Mouse (Mus musculus) E14TG2a.4 (cell line): ENCODE data around the gene Fat3.
A peak's percentile ranks its signal among the peaks of the same experiment; 100 is the strongest.

Experiments
- H3K27me3 ChIP-seq: 2 replicates; pipeline ENCODE4 v1.6.1; 2014; ENCODE audit warnings: low read length, control low read depth; ENCODE audit not compliant: insufficient read depth
- H3K36me3 ChIP-seq: 2 replicates; pipeline ENCODE4 v1.6.1; 2014; ENCODE audit warnings: low read length, control low read depth; ENCODE audit not compliant: insufficient read depth
- H3K4me1 ChIP-seq: replicated peaks from 2 replicates; pipeline ENCODE4 v1.6.1; 2014; ENCODE audit warnings: low read depth, low read length, control low read depth
- H3K4me3 ChIP-seq: replicated peaks from 2 replicates; pipeline ENCODE4 v1.5.1; 2014; ENCODE audit warnings: mild to moderate bottlenecking, low read length
- H3K9me3 ChIP-seq: 2 replicates; pipeline ENCODE4 v1.6.1; 2014; ENCODE audit warnings: low read length, control low read depth
- CTCF ChIP-seq: conservative IDR thresholded peaks from 2 replicates; pipeline ENCODE4 v1.5.1; 2014; ENCODE audit warnings: low read length
- NANOG ChIP-seq: IDR thresholded peaks from 2 replicates; pipeline ENCODE4 v1.6.1; 2014; ENCODE audit warnings: borderline replicate concordance, low read length, mixed read lengths
- POU5F1 ChIP-seq: IDR thresholded peaks from 2 replicates; pipeline ENCODE4 v1.6.1; 2014; ENCODE audit warnings: low read length, borderline replicate concordance

Fat3 gene

DNA sequence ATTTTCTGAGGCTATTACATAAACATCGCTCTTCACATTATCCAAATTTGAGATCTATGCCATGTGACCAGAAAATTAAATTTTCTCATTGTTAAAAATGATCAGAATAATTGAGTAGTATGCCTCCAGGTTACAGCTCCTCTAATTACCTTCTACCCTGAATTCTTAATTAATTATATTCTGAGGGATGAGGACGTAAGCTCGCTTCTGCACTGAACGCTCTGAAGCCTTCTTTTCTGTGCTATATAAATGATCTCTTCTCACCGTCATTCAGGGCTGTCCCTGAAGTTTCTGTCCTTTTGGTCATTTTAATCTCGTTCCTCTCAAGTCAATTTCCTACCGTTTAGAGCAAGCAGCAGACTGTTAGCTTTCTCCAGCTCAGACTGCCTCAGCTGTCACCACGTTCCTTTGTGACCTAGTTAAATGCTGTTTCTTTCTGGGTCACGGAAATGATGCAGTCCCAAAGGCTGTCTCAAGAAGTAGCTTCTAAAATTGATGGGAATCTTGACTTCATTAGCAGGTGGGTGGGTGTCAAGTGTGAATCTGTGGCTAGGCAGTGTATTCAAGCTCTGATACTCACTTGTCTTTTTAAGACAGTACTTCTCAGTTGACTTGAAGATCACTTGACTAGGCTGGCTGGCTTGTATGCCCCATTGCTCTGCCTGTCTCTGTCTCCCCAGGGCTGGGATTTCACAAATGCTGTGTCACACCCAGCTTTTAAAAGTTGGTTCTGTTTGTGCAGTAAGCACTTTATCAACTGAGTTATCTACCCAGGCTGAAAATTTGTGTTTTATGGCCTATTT, 596.9 kb downstream of the Fat3 start:
- no peaks in the 10 kb centered on the region for H3K27me3 ChIP-seq
- no peaks in the 10 kb centered on the region for H3K9me3 ChIP-seq
- no peak overlapping the region for H3K4me3 ChIP-seq
- TF ChIP-seq POU5F1 (no peak), NANOG (no peak), CTCF (no peak)
- no peaks in the 10 kb centered on the region for H3K36me3 ChIP-seq
- H3K4me1 ChIP-seq = no peaks in the 10 kb centered on the region

- H3K36me3 ChIP-seq = no peaks in the 10 kb centered on the region
- H3K4me1 ChIP-seq = no peaks in the 10 kb centered on the region
- H3K27me3 ChIP-seq = no peaks in the 10 kb centered on the region
- no peaks in the 10 kb centered on the region for H3K9me3 ChIP-seq
- no peak overlapping the region for H3K4me3 ChIP-seq
- TF ChIP-seq CTCF (no peak), NANOG (no peak), POU5F1 (no peak)
These were observed 603.0 kb downstream of the Fat3 start for GRCm38 (mm10) chr9:15898112-15898511.

DNA sequence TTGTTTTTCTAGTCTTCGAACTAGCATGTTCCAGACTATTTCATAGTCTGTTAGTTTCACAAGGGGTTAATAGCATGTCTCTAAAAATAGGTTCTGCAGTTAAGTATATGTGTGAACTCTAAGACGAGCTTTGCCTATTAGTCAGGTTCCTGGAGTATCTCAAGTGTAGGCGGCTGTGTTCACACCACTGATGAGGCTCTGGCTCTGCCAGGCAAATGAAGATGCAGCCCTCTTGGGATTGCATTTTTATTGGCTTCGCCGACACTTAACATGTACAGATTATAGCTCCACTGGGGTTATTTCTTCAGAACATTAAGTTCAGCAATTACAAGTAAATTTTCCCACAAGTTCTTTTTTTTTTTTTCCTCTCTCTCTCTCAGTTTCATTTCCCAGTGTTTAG, 614.3 kb downstream of the Fat3 start:
- no peak for TF ChIP-seq CTCF
- no peak for TF ChIP-seq NANOG
- H3K36me3 ChIP-seq = no peaks in the 10 kb centered on the region
- no peak overlapping the region for H3K4me3 ChIP-seq
- H3K9me3 ChIP-seq = no peaks in the 10 kb centered on the region
- H3K4me1 ChIP-seq = no peaks in the 10 kb centered on the region
- no peaks in the 10 kb centered on the region for H3K27me3 ChIP-seq

- Histone ChIP-seq H3K9me3 (no peaks in the 10 kb centered on the region), H3K27me3 (peaks cover 11% of the 10 kb centered on the region; the same call in 1 of the 2 replicates), H3K36me3 (no peaks in the 10 kb centered on the region), H3K4me3 (no peak overlapping the region), H3K4me1 (no peaks in the 10 kb centered on the region; the same call in 1 of the 2 replicates)
- TF ChIP-seq NANOG (no peak), POU5F1 (no peak), CTCF (no peak)
These were observed 620.3 kb downstream of the Fat3 start for GRCm38 (mm10) chr9:15880754-15881153.

DNA sequence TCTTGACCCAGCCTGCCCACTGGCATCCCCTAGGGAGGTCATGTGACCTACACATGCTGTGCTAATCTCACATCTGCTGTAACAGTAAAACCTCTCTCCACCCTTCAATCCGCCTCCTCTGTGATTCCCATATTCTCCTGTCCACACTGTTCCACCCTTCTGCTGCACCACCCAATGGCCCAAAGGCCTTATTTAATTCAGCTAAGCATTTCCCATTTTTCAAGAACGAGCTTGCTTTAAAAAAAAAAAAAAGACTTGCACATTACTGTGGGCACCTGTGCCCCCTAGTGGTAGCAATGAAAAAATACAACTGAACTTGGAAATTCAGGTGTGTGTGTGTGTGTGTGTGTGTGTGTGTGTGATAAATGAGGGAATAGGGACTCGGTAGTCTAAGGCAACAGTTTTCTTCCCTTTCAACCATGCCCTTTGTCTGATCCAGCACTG, 620.9 kb downstream of the Fat3 start:
- H3K36me3 ChIP-seq = no peaks in the 10 kb centered on the region
- H3K4me1 ChIP-seq = no peaks in the 10 kb centered on the region; the same call in 1 of the 2 replicates
- TF ChIP-seq NANOG (no peak), CTCF (peak; percentile 79)
- H3K27me3 ChIP-seq = peaks cover 15% of the 10 kb centered on the region
- no peak overlapping the region for H3K4me3 ChIP-seq
- H3K9me3 ChIP-seq = no peaks in the 10 kb centered on the region

DNA sequence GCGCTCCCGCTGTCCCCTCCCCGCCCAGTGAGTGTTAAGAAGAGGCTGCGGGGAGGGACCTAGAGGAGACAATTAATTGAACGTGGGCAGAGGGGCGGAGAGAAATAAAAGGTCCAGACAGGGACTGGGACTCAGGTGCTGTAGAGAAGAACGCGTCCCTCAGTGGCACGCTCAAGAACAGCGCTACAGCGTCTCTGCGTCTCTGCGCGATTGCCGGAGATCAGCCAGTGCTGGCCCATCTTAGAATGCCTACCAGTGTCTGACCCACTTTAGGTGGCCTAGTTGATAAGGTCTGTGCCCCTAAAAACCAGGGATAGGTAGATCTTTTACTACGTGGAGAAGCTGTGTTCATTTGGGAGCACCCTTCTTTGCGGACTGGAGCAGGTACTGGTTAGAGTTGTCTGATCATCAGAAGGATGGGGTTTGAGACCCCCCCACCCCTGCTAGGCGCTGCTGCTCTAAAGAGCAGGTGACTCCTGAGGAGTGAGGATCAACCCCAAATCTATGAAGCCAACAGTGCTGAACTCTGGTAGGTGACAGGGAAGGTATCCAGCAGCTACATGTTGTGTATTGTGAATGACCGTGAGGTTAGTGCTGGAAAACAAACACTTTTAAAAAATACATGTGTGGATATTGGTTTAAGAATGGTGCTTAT, 626.5 kb downstream of the Fat3 start, which contains the start of gene Mtnr1b:
Mtnr1b (minus strand) TSS at position 51 of the 655 bp plus-strand sequence.
- H3K4me3 ChIP-seq = peak within 1 kb of the TSS; percentile 68
- H3K9me3 ChIP-seq = no peaks in the 10 kb centered on the region
- peaks cover 2% of the 10 kb centered on the region; the same call in 1 of the 2 replicates for H3K4me1 ChIP-seq
- peaks cover 54% of the 10 kb centered on the region for H3K27me3 ChIP-seq
- no peaks in the 10 kb centered on the region for H3K36me3 ChIP-seq
- TF ChIP-seq POU5F1 (no peak), CTCF (no peak), NANOG (no peak)

- Histone ChIP-seq H3K9me3 (no peaks in the 10 kb centered on the region), H3K4me1 (peaks cover 2% of the 10 kb centered on the region; the same call in 1 of the 2 replicates), H3K27me3 (peaks cover 43% of the 10 kb centered on the region), H3K36me3 (no peaks in the 10 kb centered on the region), H3K4me3 (no peak overlapping the region)
- TF ChIP-seq NANOG (no peak), CTCF (no peak), POU5F1 (no peak)
These were observed 631.1 kb downstream of the Fat3 start for GRCm38 (mm10) chr9:15870013-15870412.

DNA sequence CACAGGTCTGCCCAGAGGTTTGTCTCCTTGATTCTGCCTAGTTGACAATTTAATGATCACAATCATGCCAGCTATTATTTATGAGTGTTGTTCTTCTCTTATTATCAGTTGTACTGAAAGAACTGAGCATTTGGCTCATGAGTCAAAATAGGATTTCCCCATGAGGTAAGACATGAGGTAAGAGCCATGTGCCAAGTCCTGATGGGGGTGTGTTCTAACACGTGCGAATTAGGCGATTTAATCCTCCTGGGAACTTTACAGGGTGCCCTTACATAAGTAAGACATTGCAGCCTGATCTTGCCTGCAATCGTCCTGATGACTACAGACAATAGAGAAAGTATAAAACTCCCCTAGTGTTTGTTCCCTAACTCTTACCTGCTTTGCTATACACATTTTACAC, 631.6 kb downstream of the Fat3 start:
- Histone ChIP-seq H3K9me3 (no peaks in the 10 kb centered on the region), H3K36me3 (no peaks in the 10 kb centered on the region), H3K4me3 (no peak overlapping the region), H3K4me1 (peaks cover under 1% of the 10 kb centered on the region; the same call in 1 of the 2 replicates), H3K27me3 (peaks cover 37% of the 10 kb centered on the region)
- TF ChIP-seq POU5F1 = no peak
- TF ChIP-seq CTCF = no peak
- TF ChIP-seq NANOG = no peak
